Mouse (Mus musculus) olfactory bulb, adult 2 months (tissue): Measurements from ENCODE around the gene Gm17087.

Source experiments
- CTCF ChIP-seq: fragments of 200-500 bp; IDR thresholded peaks from 2 replicates; pipeline ENCODE4 v1.5.1; 2012; ENCODE audit warnings: low read depth, mild to moderate bottlenecking, low read length, moderate library complexity; ENCODE audit not compliant: insufficient read depth
- POLR2A ChIP-seq: fragments of 200-500 bp; IDR thresholded peaks from 2 replicates; pipeline ENCODE4 v1.6.1; 2012; ENCODE audit warnings: mild to moderate bottlenecking, low read depth, low read length, moderate library complexity; ENCODE audit not compliant: insufficient read depth

DNA sequence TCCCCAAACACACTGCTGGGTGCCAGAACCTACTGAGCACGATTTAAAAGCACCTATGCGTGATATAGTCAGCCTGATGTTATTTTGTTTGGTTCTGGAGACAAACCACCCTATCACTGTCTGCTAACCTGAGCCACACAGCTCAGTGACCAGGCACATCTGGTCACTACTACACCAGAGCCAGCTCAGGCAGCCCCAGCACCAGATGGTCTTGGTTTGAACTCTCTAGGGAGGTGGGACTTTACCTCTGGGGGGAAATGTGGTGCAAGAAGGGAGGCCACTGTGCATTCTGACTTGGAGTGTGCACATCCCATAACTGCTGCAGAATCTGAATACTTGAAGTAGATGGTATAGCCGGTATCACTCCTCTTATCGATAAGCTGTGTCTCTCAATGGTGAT is 45.2 kb upstream of the Gm17087 start:
- TF ChIP-seq POLR2A (no peak), CTCF (no peak)
